Mouse (Mus musculus) thymus, adult 2 months (tissue): ENCODE results near the gene 2700049A03Rik.

Experiments used
- CTCF ChIP-seq: fragments of 200-500 bp; IDR thresholded peaks from 2 replicates; pipeline ENCODE4 v1.5.1; 2012; ENCODE audit warnings: mild to moderate bottlenecking, control low read depth, low read length, moderate library complexity, borderline replicate concordance; ENCODE audit not compliant: control insufficient read depth, poor library complexity, insufficient read depth; ENCODE audit errors: extremely low read depth
- POLR2A ChIP-seq: fragments of 200-500 bp; IDR thresholded peaks from 2 replicates; pipeline ENCODE4 v1.6.1; 2012; ENCODE audit warnings: mild to moderate bottlenecking, low read length, control low read depth, moderate library complexity; ENCODE audit not compliant: control insufficient read depth, poor library complexity, insufficient read depth; ENCODE audit errors: extremely low read depth

- TF ChIP-seq CTCF (no peak), POLR2A (no peak)
These were observed 22.9 kb upstream of the 2700049A03Rik start for GRCm38 (mm10) chr12:71113675-71114288.
